Comparison of ENCODE assay signal across 9 mouse cellular contexts in genomic region chr2:95232135-95232772, GRCm38 (mm10).
DNase-seq lines count a peak whose midpoint lies in the region; ATAC-seq and TF ChIP-seq lines count a peak whose summit lies in the region.
"Had no signal": no experiment of that assay in that cellular context is flagged by ENCODE, and none has a peak within 500 bp of the region (broad histone marks: within the 10 kb centered on the region; RNA-seq: fewer than 3 reads in every experiment).

No protein-coding gene starts in this region.

- ATAC-seq in forebrain, embryonic 11.5 days (replicated peaks; ENCODE audit: low FRiP score) = peak; percentile 93
- peak; percentile 95 for ATAC-seq in hindbrain, embryonic 16.5 days
- peak; percentile 96 for ATAC-seq in midbrain, embryonic 11.5 days (ENCODE audit: low FRiP score)
- ATAC-seq in stomach, embryonic 15.5 days (ENCODE audit: insufficient read depth, low FRiP score, low read depth) = peak; percentile 66; the same call in 1 of the 2 replicates

- no peak for TF ChIP-seq EP300 in ES-Bruce4 (IDR thresholded peaks at IDR 0.05; ENCODE audit: insufficient read depth, low read depth, low read length)

- peak; percentile 65 for TF ChIP-seq CTCF in ES-Bruce4 (IDR thresholded peaks at IDR 0.05; ENCODE audit: low read depth, low read length)

- H3K9me3 ChIP-seq in ES-Bruce4 (replicated peaks; ENCODE audit: control insufficient read depth, insufficient read depth, low read length, poor library complexity, severe bottlenecking) = no peaks in the 10 kb centered on the region
- H3K9me3 ChIP-seq in forebrain, embryonic 11.5 days (ENCODE audit: control insufficient read depth, low read length) = no peaks in the 10 kb centered on the region
- H3K9me3 ChIP-seq in hindbrain, embryonic 16.5 days (ENCODE audit: control insufficient read depth, low read length) = no peaks in the 10 kb centered on the region
- no peaks in the 10 kb centered on the region for H3K9me3 ChIP-seq in midbrain, embryonic 11.5 days (ENCODE audit: control insufficient read depth, low read length)
- no peaks in the 10 kb centered on the region for H3K9me3 ChIP-seq in stomach, embryonic 15.5 days

- no peaks in the 10 kb centered on the region for H3K27me3 ChIP-seq in ES-Bruce4 (ENCODE audit: control insufficient read depth, insufficient read depth, low read length, poor library complexity, severe bottlenecking)
- H3K27me3 ChIP-seq in forebrain, embryonic 11.5 days (ENCODE audit: control insufficient read depth, insufficient read depth, low read length) = no peaks in the 10 kb centered on the region
- H3K27me3 ChIP-seq in hindbrain, embryonic 16.5 days (replicated peaks; ENCODE audit: control insufficient read depth, insufficient read depth, low read length) = no peaks in the 10 kb centered on the region
- no peaks in the 10 kb centered on the region for H3K27me3 ChIP-seq in midbrain, embryonic 11.5 days (ENCODE audit: control insufficient read depth, insufficient read depth, low read length)
- H3K27me3 ChIP-seq in stomach, embryonic 15.5 days (replicated peaks) = no peaks in the 10 kb centered on the region

- TF ChIP-seq POLR2A in ES-Bruce4 (IDR thresholded peaks at IDR 0.05; ENCODE audit: insufficient read depth, low read length) = no peak

- no peaks in the 10 kb centered on the region for H3K4me1 ChIP-seq in ES-Bruce4 (ENCODE audit: control insufficient read depth, insufficient read depth, low read length)
- H3K4me1 ChIP-seq in forebrain, embryonic 11.5 days (replicated peaks; ENCODE audit: control insufficient read depth, insufficient read depth, low read length) = no peaks in the 10 kb centered on the region
- H3K4me1 ChIP-seq in hindbrain, embryonic 16.5 days (ENCODE audit: control insufficient read depth, insufficient read depth, low read depth, low read length) = no peaks in the 10 kb centered on the region; the same call in 1 of the 2 replicates
- H3K4me1 ChIP-seq in midbrain, embryonic 11.5 days (ENCODE audit: control insufficient read depth, insufficient read depth, low read length) = no peaks in the 10 kb centered on the region
- no peaks in the 10 kb centered on the region for H3K4me1 ChIP-seq in stomach, embryonic 15.5 days

- H3K4me3 ChIP-seq in ES-Bruce4 (ENCODE audit: low read depth, low read length) = no peak overlapping the region
- peak overlapping the region; percentile 12; the same call in 1 of the 2 replicates for H3K4me3 ChIP-seq in forebrain, embryonic 11.5 days (ENCODE audit: low read depth, low read length)
- H3K4me3 ChIP-seq in hindbrain, embryonic 16.5 days (ENCODE audit: low read length) = peak overlapping the region; percentile 27
- peak overlapping the region; percentile 16; the same call in 1 of the 2 replicates for H3K4me3 ChIP-seq in midbrain, embryonic 11.5 days (ENCODE audit: low read depth, low read length)
- H3K4me3 ChIP-seq in stomach, embryonic 15.5 days (replicated peaks) = no peak overlapping the region
- H3K4me3 ChIP-seq: erythroblast, embryonic 14.5 days had no signal

- peak overlapping the region; percentile 54 for H3K4me2 ChIP-seq in forebrain, embryonic 11.5 days (ENCODE audit: low read depth, low read length, severe bottlenecking)
- peak overlapping the region; percentile 62 for H3K4me2 ChIP-seq in hindbrain, embryonic 16.5 days (ENCODE audit: low read length)
- H3K4me2 ChIP-seq in midbrain, embryonic 11.5 days = peak overlapping the region; percentile 44
- peak overlapping the region; percentile 41 for H3K4me2 ChIP-seq in stomach, embryonic 15.5 days

- DNase-seq in adrenal gland, postnatal 14 days = peak; percentile 75
- peak; percentile 84 for DNase-seq in forebrain, embryonic 11.5 days (ENCODE audit: low spot score)
- peak; percentile 60 to 63 for DNase-seq in left cerebral cortex, adult 18-20 months (ENCODE audit: low spot score in 2 of 2)
- DNase-seq in midbrain, embryonic 11.5 days (ENCODE audit: low spot score, missing footprints) = peak; percentile 95
- no peak for DNase-seq in c-Kit-positive CD71-positive TER-119-positive erythroid progenitor cells, embryonic 14.5 days (ENCODE audit: low spot score)

- WGBS in forebrain, embryonic 11.5 days = 3% methylated on average over 15 of the region's 15 CpGs
- WGBS in hindbrain, embryonic 16.5 days = 2% methylated on average over 15 of the region's 15 CpGs
- WGBS in midbrain, embryonic 11.5 days = 2% methylated on average over 15 of the region's 15 CpGs
- WGBS in stomach, embryonic 15.5 days = 3% methylated on average over 15 of the region's 15 CpGs

- no peaks in the 10 kb centered on the region for H3K36me3 ChIP-seq in ES-Bruce4 (ENCODE audit: control insufficient read depth, insufficient read depth, low read length, poor library complexity, severe bottlenecking)
- H3K36me3 ChIP-seq in forebrain, embryonic 11.5 days (ENCODE audit: control insufficient read depth, insufficient read depth, low read length) = no peaks in the 10 kb centered on the region
- no peaks in the 10 kb centered on the region for H3K36me3 ChIP-seq in hindbrain, embryonic 16.5 days (ENCODE audit: control insufficient read depth, insufficient read depth, low read length)
- no peaks in the 10 kb centered on the region for H3K36me3 ChIP-seq in midbrain, embryonic 11.5 days (ENCODE audit: control insufficient read depth, insufficient read depth, low read length)
- no peaks in the 10 kb centered on the region for H3K36me3 ChIP-seq in stomach, embryonic 15.5 days

- H3K27ac ChIP-seq in ES-Bruce4 (ENCODE audit: insufficient read depth, low read length) = no peak overlapping the region
- H3K27ac ChIP-seq in forebrain, embryonic 11.5 days (ENCODE audit: low read depth, low read length) = no peak overlapping the region
- no peak overlapping the region for H3K27ac ChIP-seq in hindbrain, embryonic 16.5 days (ENCODE audit: low read depth, low read length)
- no peak overlapping the region for H3K27ac ChIP-seq in midbrain, embryonic 11.5 days (ENCODE audit: low read depth, low read length)
- no peak overlapping the region for H3K27ac ChIP-seq in stomach, embryonic 15.5 days

- H3K9ac ChIP-seq in ES-Bruce4 (ENCODE audit: low read depth, poor library complexity, severe bottlenecking) = no peak overlapping the region
- peak overlapping the region; percentile 37; the same call in 1 of the 2 replicates for H3K9ac ChIP-seq in forebrain, embryonic 11.5 days (ENCODE audit: low read length)
- H3K9ac ChIP-seq in hindbrain, embryonic 16.5 days (ENCODE audit: low read depth, low read length) = peak overlapping the region; percentile 33; the same call in 1 of the 2 replicates
- H3K9ac ChIP-seq in midbrain, embryonic 11.5 days (ENCODE audit: low read length) = peak overlapping the region; percentile 28; the same call in 1 of the 2 replicates
- H3K9ac ChIP-seq in stomach, embryonic 15.5 days = no peak overlapping the region

Comparison
In these comparisons a context has a peak if more than half of its experiments do, and no peak if none do; other contexts are left out.
1. H3K4me3 ChIP-seq: peak in forebrain, embryonic 11.5 days (single experiment), hindbrain, embryonic 16.5 days (single experiment) and midbrain, embryonic 11.5 days (single experiment); none in ES-Bruce4 (single experiment) and stomach, embryonic 15.5 days (single experiment).
2. H3K9ac ChIP-seq: peak in forebrain, embryonic 11.5 days (single experiment), hindbrain, embryonic 16.5 days (single experiment) and midbrain, embryonic 11.5 days (single experiment); none in ES-Bruce4 (single experiment) and stomach, embryonic 15.5 days (single experiment).
3. Peak in every context shown above with its lines, with median percentiles within 50 percentile points of each other: ATAC-seq and H3K4me2 ChIP-seq.